Mouse (Mus musculus) ES-Bruce4 (cell line): ENCODE data around the gene Gm38392.

ENCODE experiments used
- CTCF ChIP-seq: IDR thresholded peaks from one replicate; pipeline ENCODE4 v1.8.1; 2011; ENCODE audit warnings: low read depth, low read length
- EP300 ChIP-seq: IDR thresholded peaks from 2 replicates; pipeline ENCODE4 v1.6.1; 2011; ENCODE audit warnings: low read depth, low read length; ENCODE audit not compliant: insufficient read depth
- POLR2A ChIP-seq: IDR thresholded peaks from one replicate; pipeline ENCODE4 v1.8.1; 2011; ENCODE audit warnings: low read length; ENCODE audit not compliant: insufficient read depth

GRCm38 (mm10) chr3:88335436-88336053, 48.5 kb upstream of the Gm38392 start:
- TF ChIP-seq CTCF (no peak), POLR2A (no peak), EP300 (no peak)
